Mouse (Mus musculus) CD4-positive helper T cell, adult 2 months (primary cell): ENCODE measurements at regions not wholly inside any gene's neighbourhood (a gene's known extent, or its start where the extent isn't known, plus 50 kb on each side); places are given as distances from the start of the nearest gene placed in this dataset.

Source experiments
- DNase-seq: peaks from one replicate; pipeline ENCODE4 v3.0.0-alpha.2; 2012; ENCODE audit warnings: low read depth, missing footprints, low spot score

GRCm38 (mm10) chr16:18683556-18683955 is 53.8 kb upstream of the Sept5 start:
- no peak for DNase-seq

GRCm38 (mm10) chr16:18686044-18686761 is 56.4 kb upstream of the Sept5 start:
- no peak for DNase-seq

GRCm38 (mm10) chr16:18686916-18687315 is 57.2 kb upstream of the Sept5 start:
- peak; percentile 9 for DNase-seq

GRCm38 (mm10) chr16:18687367-18687766 is 57.6 kb upstream of the Sept5 start:
- peak; percentile 24 for DNase-seq

- no peak for DNase-seq
These were observed 65.8 kb upstream of the Sept5 start for GRCm38 (mm10) chr16:18695596-18695995.

- no peak for DNase-seq
These were observed 66.5 kb upstream of the Sept5 start for GRCm38 (mm10) chr16:18696074-18696819.

GRCm38 (mm10) chr16:18696820-18697168 is 67.0 kb upstream of the Sept5 start:
- no peak for DNase-seq

- DNase-seq: no peak
These were observed 72.5 kb upstream of the Cldn5 start for GRCm38 (mm10) chr16:18704126-18704525.

- no peak for DNase-seq
These were observed 71.5 kb upstream of the Cldn5 start for GRCm38 (mm10) chr16:18705028-18705648.

GRCm38 (mm10) chr16:18711637-18712125 is 65.0 kb upstream of the Cldn5 start:
- DNase-seq: no peak

- no peak for DNase-seq
These were observed 63.6 kb upstream of the Cldn5 start for GRCm38 (mm10) chr16:18713017-18713416.

- DNase-seq: no peak
These were observed 61.3 kb upstream of the Cldn5 start for GRCm38 (mm10) chr16:18715381-18715780.

GRCm38 (mm10) chr16:18718040-18718439 is 58.6 kb upstream of the Cldn5 start:
- DNase-seq: no peak

- no peak for DNase-seq
These were observed 56.0 kb upstream of the Cldn5 start for GRCm38 (mm10) chr16:18720433-18721233.

GRCm38 (mm10) chr16:18723186-18723843 is 53.3 kb upstream of the Cldn5 start:
- DNase-seq: no peak

- no peak for DNase-seq
These were observed 52.8 kb upstream of the Cldn5 start for GRCm38 (mm10) chr16:18723874-18724273.

GRCm38 (mm10) chr16:18724706-18725105 is 51.9 kb upstream of the Cldn5 start:
- no peak for DNase-seq
